Mouse (Mus musculus) erythroblast, embryonic 14.5 days (primary cell): ENCODE data around the gene Cdh12.

ENCODE experiments used
- GATA1 ChIP-seq: IDR thresholded peaks from 2 replicates; pipeline ENCODE4 v1.6.1; 2012; ENCODE audit warnings: low read length, inconsistent platforms, mixed read lengths
- TAL1 ChIP-seq: IDR thresholded peaks from 3 replicates; pipeline ENCODE4 v1.6.1; 2012; ENCODE audit warnings: low read length, inconsistent platforms, mixed read lengths

GRCm38 (mm10) chr15:20876993-20877392 is 427.9 kb downstream of the Cdh12 start:
- no peak for TF ChIP-seq TAL1
- no peak for TF ChIP-seq GATA1
